Mouse (Mus musculus): ENCODE measurements around the gene Olfr1392. TPM values are rescaled to one million over a fixed set of nuclear protein-coding genes. Genes with fewer than 3 reads are reported as not detected.
"Not testable (repeated sequence)": the region's sequence is repeated elsewhere in the genome, so short reads cannot be mapped to it uniquely, and the experiment has no call there.

Olfr1392 gene
- polyA plus RNA-seq, 1 experiment from 2014 or later = 0.10 TPM

- Histone ChIP-seq H3K27ac (no peak overlapping the region), H3K4me3 (replicated peaks) (no peak overlapping the region), H3K4me2 (no peak overlapping the region), H3K4me1 (0 out of 2 replicates have a peak, but pooled peaks cover 5% of the 10 kb centered on the region), H3K9ac (no peak overlapping the region), H3K27me3 (no peaks in the 10 kb centered on the region), H3K9me3 (replicated peaks) (no peaks in the 10 kb centered on the region), H3K36me3 (peaks cover 7% of the 10 kb centered on the region; the same call in 1 of the 2 replicates)
- 87% methylated on average over 9 of the region's 9 CpGs for whole genome bisulfite sequencing
- ATAC-seq (replicated peaks; ENCODE audit: low FRiP score) = no peak
Observed at GRCm38 (mm10) chr11:49269761-49270160, 15.3 kb upstream of the Olfr1392 start.

DNA sequence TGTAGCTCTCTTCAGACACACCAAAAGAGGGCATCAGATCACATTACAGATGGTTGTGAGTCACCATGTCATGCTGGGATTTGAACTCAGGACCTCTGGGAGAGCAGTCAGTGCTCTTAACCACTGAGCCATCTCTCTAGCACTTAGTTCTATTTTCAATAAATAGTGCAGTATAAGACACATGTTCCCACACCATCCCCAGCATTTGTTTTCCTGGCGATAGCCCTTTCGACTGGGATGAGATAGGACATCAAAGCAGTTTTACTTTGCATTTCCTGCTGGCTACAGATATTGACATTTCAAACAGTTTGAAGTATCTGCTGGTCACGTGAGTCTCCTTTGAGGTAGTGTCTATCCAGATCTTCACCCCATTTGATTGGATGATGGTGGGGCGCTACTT lies 14.7 kb upstream of the Olfr1392 start:
- 86% methylated on average over 4 of the region's 4 CpGs for WGBS
- H3K4me2 ChIP-seq = no peak overlapping the region

DNA sequence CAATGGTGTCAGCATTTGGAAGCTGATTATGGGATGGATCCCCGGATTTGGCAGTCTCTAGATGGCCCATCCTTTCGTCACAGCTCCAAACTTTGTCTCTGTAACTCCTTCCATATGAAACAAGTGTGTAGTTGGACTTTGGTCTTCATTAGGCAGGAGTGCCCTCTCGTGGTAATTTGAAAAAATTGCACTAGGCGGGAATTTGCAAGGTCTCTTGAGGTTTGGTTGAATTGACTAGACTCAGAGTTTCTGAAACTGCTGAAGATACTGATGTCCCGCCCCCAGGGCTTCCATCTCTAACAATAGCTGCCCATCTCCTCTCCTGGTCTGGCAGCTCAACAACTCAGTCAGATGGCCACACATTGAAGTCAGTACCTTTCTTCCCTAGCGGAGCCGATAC lies 13.7 kb upstream of the Olfr1392 start:
- 0 out of 2 replicates have a peak, but pooled peaks cover 5% of the 10 kb centered on the region for H3K4me1 ChIP-seq
- H3K4me3 ChIP-seq (replicated peaks) = no peak overlapping the region
- H3K36me3 ChIP-seq = no peaks in the 10 kb centered on the region
- no peaks in the 10 kb centered on the region for H3K9me3 ChIP-seq (replicated peaks)
- WGBS = 33% methylated on average over 7 of the region's 7 CpGs
- H3K27me3 ChIP-seq = no peaks in the 10 kb centered on the region
- no peak overlapping the region for H3K27ac ChIP-seq
- H3K9ac ChIP-seq = no peak overlapping the region
- no peak for ATAC-seq (replicated peaks; ENCODE audit: low FRiP score)
- H3K4me2 ChIP-seq = no peak overlapping the region

More for the DNA sequence above, 14.7 kb upstream of the Olfr1392 start:
- Histone ChIP-seq H3K9me3 (replicated peaks) (no peaks in the 10 kb centered on the region), H3K4me3 (replicated peaks) (no peak overlapping the region), H3K27me3 (no peaks in the 10 kb centered on the region), H3K9ac (no peak overlapping the region), H3K27ac (no peak overlapping the region), H3K36me3 (peaks cover 2% of the 10 kb centered on the region; the same call in 1 of the 2 replicates), H3K4me1 (0 out of 2 replicates have a peak, but pooled peaks cover 5% of the 10 kb centered on the region)
- no peak for ATAC-seq (replicated peaks; ENCODE audit: low FRiP score)

DNA sequence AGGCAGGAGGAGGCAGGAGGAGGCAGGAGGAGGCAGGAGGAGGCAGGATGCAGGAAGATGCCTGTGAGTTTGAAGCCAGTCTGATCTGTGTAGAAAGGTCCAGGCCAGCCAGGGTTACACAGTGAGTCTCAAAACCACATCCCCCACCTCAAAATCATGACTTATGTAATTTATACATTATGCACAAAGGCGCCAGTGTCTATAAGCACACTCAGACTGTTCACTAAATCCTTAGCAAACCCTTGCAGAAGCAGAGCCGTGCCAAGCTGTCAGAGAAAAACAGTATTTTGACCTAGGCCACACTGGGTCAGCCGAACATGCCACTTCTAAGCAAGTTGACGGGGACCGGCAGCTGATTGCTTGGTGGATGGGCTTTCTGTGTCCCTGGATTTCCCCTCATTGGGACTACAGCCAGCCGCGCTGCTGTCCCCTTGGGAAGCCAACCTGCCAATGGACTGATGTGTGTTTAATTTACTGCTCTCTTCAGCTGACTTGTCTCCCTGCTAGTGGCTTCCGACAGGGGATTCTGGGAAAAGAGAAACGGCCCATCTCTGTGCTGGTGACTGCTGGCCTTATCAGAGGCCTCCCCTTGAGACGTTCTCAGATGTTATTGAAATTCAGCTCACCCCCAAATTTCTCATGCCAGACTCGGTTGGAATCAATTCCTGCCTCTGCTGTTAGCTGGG lies 11.1 kb upstream of the Olfr1392 start:
- Histone ChIP-seq H3K9ac (no peak overlapping the region), H3K36me3 (no peaks in the 10 kb centered on the region), H3K4me2 (no peak overlapping the region), H3K27ac (no peak overlapping the region), H3K9me3 (replicated peaks) (no peaks in the 10 kb centered on the region), H3K4me1 (no peaks in the 10 kb centered on the region), H3K27me3 (no peaks in the 10 kb centered on the region), H3K4me3 (replicated peaks) (no peak overlapping the region)
- ATAC-seq (replicated peaks; ENCODE audit: low FRiP score) = no peak
- WGBS = 64% methylated on average over 11 of the region's 11 CpGs

- ATAC-seq (replicated peaks; ENCODE audit: low FRiP score) = no peak
- H3K36me3 ChIP-seq = no peaks in the 10 kb centered on the region
- no peak within 1 kb of the TSS for H3K27ac ChIP-seq
- H3K4me2 ChIP-seq = no peak within 1 kb of the TSS
- H3K9ac ChIP-seq = no peak within 1 kb of the TSS
- H3K27me3 ChIP-seq = no peaks in the 10 kb centered on the region
- H3K4me1 ChIP-seq = no peaks in the 10 kb centered on the region
- no peak within 1 kb of the TSS for H3K4me3 ChIP-seq (replicated peaks)
- H3K9me3 ChIP-seq (replicated peaks) = no peaks in the 10 kb centered on the region
- WGBS = 70% methylated on average over 3 of the region's 3 CpGs
Observed at GRCm38 (mm10) chr11:49278222-49278621, 6.9 kb upstream of the Olfr1392 start, which contains the start of gene Olfr1393. Olfr1393 (plus strand) TSS chr11:49278304.

DNA sequence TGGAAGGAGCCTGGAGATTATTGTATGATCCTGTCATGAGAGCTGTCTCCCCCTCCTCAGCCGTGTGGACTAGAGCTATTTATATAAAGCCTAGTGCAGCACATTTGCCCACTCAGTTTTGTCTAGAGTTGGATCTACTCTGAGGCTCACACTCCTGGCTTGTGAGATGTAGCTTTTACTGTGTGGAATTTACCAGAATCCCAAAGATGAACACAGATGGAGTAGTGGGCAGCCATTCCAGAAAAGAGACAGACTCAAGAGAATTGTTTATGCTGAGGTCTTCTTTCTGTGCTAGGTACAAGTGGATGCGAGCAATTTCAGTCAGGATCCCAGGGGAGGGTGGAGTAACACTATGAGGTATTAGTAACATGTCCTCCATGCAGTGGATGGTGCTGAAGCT lies 2.2 kb downstream of the Olfr1392 start:
- no peaks in the 10 kb centered on the region for H3K36me3 ChIP-seq
- no peak overlapping the region for H3K9ac ChIP-seq
- no peak for ATAC-seq (replicated peaks; ENCODE audit: low FRiP score)
- H3K4me3 ChIP-seq (replicated peaks) = no peak overlapping the region
- H3K27me3 ChIP-seq = no peaks in the 10 kb centered on the region
- no peak overlapping the region for H3K4me2 ChIP-seq
- 76% methylated on average over 2 of the region's 2 CpGs for WGBS
- H3K27ac ChIP-seq = no peak overlapping the region
- H3K9me3 ChIP-seq (replicated peaks) = 0 out of 2 replicates have a peak, but pooled peaks cover 3% of the 10 kb centered on the region
- no peaks in the 10 kb centered on the region for H3K4me1 ChIP-seq

GRCm38 (mm10) chr11:49292777-49293176 lies 7.7 kb downstream of the Olfr1392 start:
- no peaks in the 10 kb centered on the region for H3K36me3 ChIP-seq
- no peak overlapping the region for H3K4me2 ChIP-seq
- no peaks in the 10 kb centered on the region for H3K4me1 ChIP-seq
- H3K27me3 ChIP-seq = no peaks in the 10 kb centered on the region
- H3K4me3 ChIP-seq (replicated peaks) = no peak overlapping the region
- no peak overlapping the region for H3K9ac ChIP-seq
- no peaks in the 10 kb centered on the region for H3K9me3 ChIP-seq (replicated peaks)
- 83% methylated on average over 3 of the region's 3 CpGs for WGBS
- no peak overlapping the region for H3K27ac ChIP-seq
- no peak for ATAC-seq (replicated peaks; ENCODE audit: low FRiP score)

DNA sequence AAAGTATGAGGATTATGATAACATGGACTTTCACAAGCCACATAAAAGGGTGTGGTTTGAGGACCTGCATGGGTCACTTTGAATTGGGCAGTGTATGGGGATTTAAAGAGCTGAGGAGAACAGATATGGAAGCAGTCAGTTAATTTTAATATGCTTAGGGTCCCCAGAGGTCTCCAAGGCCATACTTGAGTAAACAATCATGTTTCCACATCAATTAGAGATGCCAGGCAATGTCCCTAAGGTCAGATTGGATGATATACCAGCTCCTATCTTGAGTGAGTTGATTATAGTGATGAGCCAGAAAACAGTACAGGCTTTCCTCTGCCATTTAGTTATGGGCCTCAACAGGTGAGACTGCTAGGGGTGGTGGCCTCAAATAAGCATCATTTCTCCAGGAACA lies 19.4 kb downstream of the Olfr1392 start, which contains the start of gene Olfr10:
Olfr10 (plus strand) TSS at position 301 of the 400 bp plus-strand sequence.
- no peak within 1 kb of the TSS for H3K4me3 ChIP-seq (replicated peaks)
- H3K36me3 ChIP-seq = no peaks in the 10 kb centered on the region
- no peaks in the 10 kb centered on the region for H3K4me1 ChIP-seq
- H3K27ac ChIP-seq = no peak within 1 kb of the TSS
- no peaks in the 10 kb centered on the region for H3K9me3 ChIP-seq (replicated peaks)
- ATAC-seq (replicated peaks; ENCODE audit: low FRiP score) = no peak
- H3K27me3 ChIP-seq = no peaks in the 10 kb centered on the region
- H3K4me2 ChIP-seq = no peak within 1 kb of the TSS
- no peak within 1 kb of the TSS for H3K9ac ChIP-seq

DNA sequence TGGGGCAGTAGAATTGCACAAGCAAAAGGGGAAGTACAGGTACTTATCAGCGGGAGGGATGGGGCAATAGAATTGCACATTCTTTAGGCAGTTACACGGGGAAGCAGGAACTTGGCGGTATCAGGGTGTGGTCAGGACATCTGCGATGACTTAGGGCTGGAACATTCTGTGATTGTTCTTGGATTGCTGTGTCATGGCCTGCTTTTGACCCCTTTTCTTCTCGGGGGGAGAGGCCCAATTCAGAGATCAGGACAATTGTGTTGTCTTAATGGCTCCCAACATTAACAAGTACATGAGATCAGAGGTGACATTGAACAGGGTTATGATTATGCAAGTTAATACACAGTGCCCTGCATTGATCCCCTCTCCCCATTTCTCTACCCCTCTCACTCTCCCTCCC lies 23.5 kb downstream of the Olfr1392 start:
- not testable (repeated sequence) for H3K4me1 ChIP-seq; H3K27ac ChIP-seq; H3K27me3 ChIP-seq; H3K4me2 ChIP-seq; H3K9ac ChIP-seq; H3K9me3 ChIP-seq (replicated peaks); H3K4me3 ChIP-seq (replicated peaks); ATAC-seq (replicated peaks; ENCODE audit: low FRiP score); H3K36me3 ChIP-seq
- 80% methylated on average over 5 of the region's 5 CpGs for WGBS

DNA sequence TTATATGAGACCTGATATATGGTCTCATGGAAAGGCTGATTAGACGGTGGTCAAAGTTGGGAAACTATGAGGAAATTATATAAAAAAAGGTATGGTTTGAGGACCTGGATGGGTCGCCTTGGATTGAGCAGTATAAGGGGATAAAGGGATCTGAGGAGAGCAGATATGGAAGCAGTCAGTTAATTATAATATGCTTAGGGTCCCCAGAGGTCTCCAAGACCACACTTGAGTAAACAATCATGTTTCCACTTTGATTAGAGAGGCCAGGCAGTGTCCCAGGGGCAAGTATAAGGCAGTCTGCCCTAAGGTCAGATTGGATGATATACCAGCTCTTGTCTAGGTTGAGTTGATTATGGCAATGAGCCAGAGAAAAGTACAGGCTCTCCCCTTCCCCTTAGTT lies 37.4 kb downstream of the Olfr1392 start, which contains the start of gene Olfr1391:
Olfr1391 (plus strand) TSS at position 301 of the 400 bp plus-strand sequence.
- 76% methylated on average over 2 of the region's 2 CpGs for WGBS
- Histone ChIP-seq H3K9ac (no peak within 1 kb of the TSS), H3K9me3 (replicated peaks) (no peaks in the 10 kb centered on the region), H3K27me3 (no peaks in the 10 kb centered on the region), H3K27ac (no peak within 1 kb of the TSS), H3K4me3 (replicated peaks) (no peak within 1 kb of the TSS), H3K4me2 (no peak within 1 kb of the TSS), H3K4me1 (no peaks in the 10 kb centered on the region), H3K36me3 (no peaks in the 10 kb centered on the region)
- ATAC-seq (replicated peaks; ENCODE audit: low FRiP score) = no peak

- WGBS = 85% methylated on average over 3 of the region's 3 CpGs
- Histone ChIP-seq H3K4me2 (no peak overlapping the region), H3K36me3 (no peaks in the 10 kb centered on the region), H3K9me3 (replicated peaks) (no peaks in the 10 kb centered on the region), H3K27me3 (no peaks in the 10 kb centered on the region), H3K4me1 (no peaks in the 10 kb centered on the region), H3K27ac (no peak overlapping the region), H3K9ac (no peak overlapping the region), H3K4me3 (replicated peaks) (no peak overlapping the region)
- ATAC-seq (replicated peaks; ENCODE audit: low FRiP score) = no peak
Observed at GRCm38 (mm10) chr11:49326726-49327125, 41.6 kb downstream of the Olfr1392 start.

GRCm38 (mm10) chr11:49329686-49330085 lies 44.6 kb downstream of the Olfr1392 start:
- H3K27me3 ChIP-seq = no peaks in the 10 kb centered on the region

DNA sequence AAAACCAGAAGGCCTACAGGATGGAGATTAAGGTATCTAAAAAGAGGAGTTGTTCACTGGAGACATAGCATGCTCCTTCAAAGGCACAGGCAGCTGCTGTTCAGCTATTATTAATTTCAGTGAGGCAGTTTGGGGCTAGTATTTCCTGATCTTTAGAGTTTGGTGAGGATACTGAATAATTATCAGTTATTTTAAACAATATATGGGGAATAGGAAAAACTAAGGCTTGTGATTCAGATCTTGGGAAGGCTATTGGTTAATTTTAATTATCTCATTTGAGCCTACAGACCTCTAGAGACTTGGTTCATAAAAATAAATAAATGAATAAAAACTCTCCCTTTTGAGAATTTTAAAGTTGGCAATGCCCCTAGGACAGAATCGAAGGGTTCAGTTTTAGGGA lies 49.8 kb downstream of the Olfr1392 start, which contains the start of gene Olfr1390:
Olfr1390 (plus strand) TSS at position 301 of the 400 bp plus-strand sequence.
- H3K36me3 ChIP-seq = no peaks in the 10 kb centered on the region
- H3K4me3 ChIP-seq (replicated peaks) = no peak within 1 kb of the TSS
- no peak within 1 kb of the TSS for H3K4me2 ChIP-seq
- no peaks in the 10 kb centered on the region for H3K27me3 ChIP-seq
- H3K27ac ChIP-seq = no peak within 1 kb of the TSS
- no peak for ATAC-seq (replicated peaks; ENCODE audit: low FRiP score)
- H3K9ac ChIP-seq = no peak within 1 kb of the TSS
- WGBS = 91% methylated on average over 1 of the region's 1 CpGs
- H3K4me1 ChIP-seq = no peaks in the 10 kb centered on the region
- no peaks in the 10 kb centered on the region for H3K9me3 ChIP-seq (replicated peaks)

More at GRCm38 (mm10) chr11:49329686-49330085, 44.6 kb downstream of the Olfr1392 start:
- no peak overlapping the region for H3K9ac ChIP-seq
- no peak overlapping the region for H3K4me3 ChIP-seq (replicated peaks)
- no peaks in the 10 kb centered on the region for H3K36me3 ChIP-seq
- no peak overlapping the region for H3K4me2 ChIP-seq
- no peaks in the 10 kb centered on the region for H3K9me3 ChIP-seq (replicated peaks)
- WGBS = 72% methylated on average over 1 of the region's 1 CpGs
- ATAC-seq (replicated peaks; ENCODE audit: low FRiP score) = no peak
- H3K4me1 ChIP-seq = no peaks in the 10 kb centered on the region
- H3K27ac ChIP-seq = no peak overlapping the region

Data from kidney, embryonic 15.5 days (tissue).